Mouse (Mus musculus) liver, embryonic 14.5 days (tissue): Measurements from ENCODE around the gene Dok5. TPM values are rescaled to one million over a fixed set of nuclear protein-coding genes. Genes with fewer than 3 reads are reported as not detected.

ENCODE experiments used
- ATAC-seq: fragments of 200-750 bp; cut with Nextera tagmentation; 2 replicates; pipeline ENCODE4 v1.8.0; 2017; ENCODE audit warnings: moderate number of reproducible peaks, mild to moderate bottlenecking, moderate library complexity; ENCODE audit not compliant: insufficient read depth
- DNase-seq, 3 experiments: peaks; one replicate each; pipeline ENCODE4 v3.0.0-alpha.2; 2012 to 2013; ENCODE audit warnings: low read depth in 3 of 3, low spot score in 3 of 3
- H3K27ac ChIP-seq: fragments of 300-500 bp; sonication (generic); 2 replicates; pipeline ENCODE4 v1.5.1; 2014; ENCODE audit warnings: moderate library complexity, mild to moderate bottlenecking, control low read depth, inconsistent platforms
- H3K27me3 ChIP-seq: fragments of 300-500 bp; sonication (generic); 2 replicates; pipeline ENCODE4 v1.6.1; 2014; ENCODE audit warnings: mild to moderate bottlenecking, low read length, moderate library complexity; ENCODE audit not compliant: control insufficient read depth, insufficient read depth
- H3K36me3 ChIP-seq: fragments of 300-500 bp; sonication (generic); replicated peaks from 2 replicates; pipeline ENCODE4 v1.6.1; 2014; ENCODE audit warnings: low read depth; ENCODE audit not compliant: control insufficient read depth, insufficient read depth
- H3K4me1 ChIP-seq, 2 experiments: fragments of 200-500 bp in 1 of 2; fragments of 300-500 bp in 1 of 2; sonication (generic) in 1 of 2; replicated peaks; 2 replicates each; pipeline ENCODE4 v1.6.1; 2012 to 2014; ENCODE audit warnings: antibody characterized with exemption in 1 of 2, inconsistent platforms in 1 of 2, low read length in 1 of 2; ENCODE audit not compliant: control insufficient read depth in 2 of 2, insufficient read depth in 2 of 2
- H3K4me2 ChIP-seq: fragments of 300-500 bp; sonication (generic); 2 replicates; pipeline ENCODE4 v1.6.1; 2014; ENCODE audit warnings: low read depth, mild to moderate bottlenecking, control low read depth, moderate library complexity
- H3K4me3 ChIP-seq, 2 experiments: fragments of 200-500 bp in 1 of 2; fragments of 300-500 bp in 1 of 2; sonication (generic) in 1 of 2; 2 replicates each; pipeline ENCODE4 v1.5.1; 2012 to 2014; ENCODE audit warnings: low read depth in 2 of 2, low read length in 2 of 2, mild to moderate bottlenecking in 2 of 2, control low read depth in 1 of 2, inconsistent platforms in 1 of 2, moderate library complexity in 1 of 2; ENCODE audit not compliant: insufficient read depth in 1 of 2
- H3K9ac ChIP-seq: fragments of 300-500 bp; sonication (generic); replicated peaks from 2 replicates; pipeline ENCODE4 v1.6.1; 2014; ENCODE audit warnings: mild to moderate bottlenecking, control low read depth, moderate library complexity
- H3K9me3 ChIP-seq: fragments of 300-500 bp; sonication (generic); 2 replicates; pipeline ENCODE4 v1.6.1; 2016; ENCODE audit warnings: low read length, mixed read lengths; ENCODE audit not compliant: control insufficient read depth
- CTCF ChIP-seq: IDR thresholded peaks from 2 replicates; pipeline ENCODE4 v1.5.1; 2016; ENCODE audit warnings: antibody characterized with exemption, low read depth, control low read depth
- EP300 ChIP-seq: IDR thresholded peaks from 2 replicates; pipeline ENCODE4 v1.6.1; 2016; ENCODE audit warnings: antibody characterized with exemption, low read depth
- WGBS: fragments of 180-500 bp; shearing (Covaris S2); extraction: QIAGEN DNeasy Blood & Tissue Kit; methylation state at CpG from one replicate; pipeline ENCODE4 v1.1.7; 2014; ENCODE audit not compliant: insufficient replicate concordance; 5-methylcytosine and 5-hydroxymethylcytosine counted together
- polyA plus RNA-seq, 2 experiments: library from polyadenylated mRNA; depleted of rRNA in 1 of 2; stranded (reverse) in 1 of 2; unstranded in 1 of 2; fragments of >200 nt; fragmentation: Nextera tagmentation in 1 of 2; extraction: Ambion mirVana in 1 of 2; gene quantifications; 2 replicates each; pipeline versions ENCODE4 v1.2.1 to v1.2.3; 2012 to 2014

Dok5 gene
- polyA plus RNA-seq, 2 experiments = 0.15 to 0.19 TPM

DNA sequence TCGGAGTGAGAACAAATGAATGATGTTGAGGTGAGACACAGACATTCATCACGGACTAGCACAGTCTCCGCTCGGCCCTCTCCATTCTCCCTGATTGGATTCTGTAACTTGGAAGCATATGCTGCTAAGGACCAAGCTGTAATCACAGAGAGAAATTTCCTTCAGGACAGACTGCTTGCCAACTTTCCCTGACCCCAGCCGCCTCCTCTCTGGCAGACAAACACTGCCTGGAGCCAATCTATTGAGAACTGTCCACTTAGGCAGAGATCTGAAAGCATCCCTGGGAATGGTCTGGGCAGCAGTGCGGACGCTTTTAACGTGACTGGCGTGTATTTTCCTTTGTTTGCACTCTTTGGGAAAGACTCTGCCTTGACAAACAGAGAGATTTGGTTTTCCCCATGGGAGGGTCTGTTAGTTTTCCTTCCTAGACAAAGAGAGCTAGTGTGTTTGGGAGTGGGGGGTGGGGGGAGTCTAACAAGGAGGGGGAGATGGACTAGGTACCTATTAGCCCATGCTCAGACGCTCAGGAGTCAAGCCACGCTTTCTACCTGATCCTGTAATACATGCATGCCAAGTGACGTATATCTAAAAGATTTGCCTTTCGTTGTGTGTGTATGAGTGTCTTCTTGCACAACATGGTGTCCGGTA lies 25.7 kb downstream of the Dok5 start:
- Histone ChIP-seq H3K27ac (no peak overlapping the region), H3K4me1 (no peaks in the 10 kb centered on the region), H3K4me3 (no peak overlapping the region), H3K9me3 (no peaks in the 10 kb centered on the region), H3K9ac (no peak overlapping the region), H3K27me3 (no peaks in the 10 kb centered on the region), H3K4me2 (no peak overlapping the region), H3K36me3 (no peaks in the 10 kb centered on the region)
- WGBS = 50% methylated on average over 14 of the region's 14 CpGs
- DNase-seq (no peak), ATAC-seq (no peak)
- no peak for TF ChIP-seq EP300
- no peak for TF ChIP-seq CTCF

DNA sequence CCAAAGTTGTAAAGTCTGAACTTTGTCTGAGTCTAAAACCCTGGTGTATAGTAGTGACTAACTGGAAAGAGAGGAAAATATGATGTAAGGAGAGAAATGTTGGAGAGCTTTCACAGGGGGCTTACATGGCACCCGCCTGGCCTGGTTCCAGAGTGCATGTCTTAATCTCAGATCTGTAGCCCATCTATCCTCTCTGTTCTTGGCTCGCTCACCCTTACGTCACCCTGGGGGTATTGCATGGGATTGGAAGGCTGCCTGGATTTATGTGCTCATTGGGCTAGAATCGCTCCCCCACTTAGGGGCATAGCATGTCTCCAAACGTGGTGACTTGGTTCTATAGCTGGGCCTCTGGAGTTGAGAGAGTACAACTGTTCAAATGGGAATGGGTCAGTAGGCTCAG lies 26.6 kb downstream of the Dok5 start:
- Histone ChIP-seq H3K4me1 (no peaks in the 10 kb centered on the region), H3K27me3 (no peaks in the 10 kb centered on the region), H3K27ac (no peak overlapping the region), H3K9me3 (no peaks in the 10 kb centered on the region), H3K4me2 (no peak overlapping the region), H3K36me3 (no peaks in the 10 kb centered on the region), H3K4me3 (no peak overlapping the region), H3K9ac (no peak overlapping the region)
- 66% methylated on average over 5 of the region's 5 CpGs for WGBS
- ATAC-seq = no peak
- TF ChIP-seq EP300 (no peak), CTCF (no peak)
- DNase-seq = no peak

DNA sequence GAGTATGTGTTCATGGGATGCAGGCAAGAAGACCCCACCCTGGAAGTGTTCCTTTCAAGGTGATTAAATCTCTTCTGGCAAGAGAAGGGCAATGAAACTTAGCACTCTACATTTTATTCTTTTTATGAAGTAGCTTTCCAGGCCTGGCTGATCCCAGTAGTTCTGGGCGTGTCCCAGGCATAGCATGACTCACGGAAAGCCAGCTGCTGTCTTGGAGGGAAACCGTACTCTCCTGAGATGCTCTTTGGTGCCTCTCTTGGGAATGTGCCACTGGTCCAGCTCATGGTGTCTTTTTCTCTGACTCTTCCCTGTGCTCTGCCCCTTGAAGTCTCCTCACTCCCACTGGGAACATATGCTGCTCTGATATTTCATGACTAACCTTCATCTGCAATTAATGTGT lies 33.1 kb downstream of the Dok5 start:
- no peaks in the 10 kb centered on the region for H3K27me3 ChIP-seq
- H3K27ac ChIP-seq = no peak overlapping the region
- H3K4me2 ChIP-seq = no peak overlapping the region
- TF ChIP-seq CTCF (no peak), EP300 (no peak)
- no peak overlapping the region for H3K9ac ChIP-seq
- H3K4me1 ChIP-seq = no peaks in the 10 kb centered on the region
- H3K4me3 ChIP-seq = no peak overlapping the region
- no peaks in the 10 kb centered on the region for H3K36me3 ChIP-seq
- no peak for ATAC-seq
- 70% methylated on average over 3 of the region's 3 CpGs for WGBS
- no peaks in the 10 kb centered on the region for H3K9me3 ChIP-seq
- DNase-seq = no peak

DNA sequence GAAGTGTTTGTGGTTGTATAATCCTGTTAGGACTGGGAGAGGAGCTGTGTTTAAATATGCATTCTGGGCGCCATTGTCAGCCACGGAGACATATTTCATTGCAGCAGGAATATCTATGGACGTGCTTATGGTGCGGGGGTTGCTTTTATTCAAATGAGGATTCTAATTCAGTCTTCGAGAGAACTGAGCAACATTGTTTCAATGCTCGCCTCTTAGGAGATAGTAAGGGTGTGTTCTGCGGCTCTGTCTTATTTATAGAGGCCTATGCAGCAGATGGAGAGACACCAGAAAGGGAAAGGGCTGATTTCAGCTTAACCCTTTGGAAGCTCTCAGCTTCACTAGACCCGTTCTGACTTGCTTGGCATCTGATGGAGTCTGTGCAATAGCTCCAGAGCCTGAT lies 35.6 kb downstream of the Dok5 start:
- H3K4me2 ChIP-seq = no peak overlapping the region
- no peak for ATAC-seq
- TF ChIP-seq EP300 (no peak), CTCF (no peak)

DNA sequence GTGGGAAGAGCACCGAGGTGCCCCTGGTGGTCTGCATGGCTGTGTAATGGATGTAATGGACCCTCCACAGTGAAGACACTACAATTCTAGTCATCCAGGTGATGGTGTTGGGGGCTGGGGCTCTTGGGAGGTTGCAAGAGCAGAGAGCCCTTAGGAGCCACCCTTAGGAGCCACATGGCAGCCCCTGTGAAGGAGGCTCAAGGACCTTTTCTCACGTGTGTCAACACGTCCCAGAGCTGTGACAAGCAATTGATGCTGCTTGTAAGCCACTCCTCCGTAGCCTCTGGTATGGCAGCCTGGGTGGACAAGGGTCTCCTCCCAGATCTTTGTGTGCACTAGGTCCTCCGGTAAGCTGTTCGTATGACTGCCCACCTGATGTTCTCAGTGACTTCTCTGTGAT lies 37.1 kb downstream of the Dok5 start:
- H3K9me3 ChIP-seq = no peaks in the 10 kb centered on the region
- H3K9ac ChIP-seq = no peak overlapping the region
- H3K4me1 ChIP-seq = no peaks in the 10 kb centered on the region
- DNase-seq (no peak), ATAC-seq (no peak)
- no peak overlapping the region for H3K27ac ChIP-seq
- H3K27me3 ChIP-seq = no peaks in the 10 kb centered on the region
- 53% methylated on average over 6 of the region's 6 CpGs for WGBS
- no peaks in the 10 kb centered on the region for H3K36me3 ChIP-seq
- TF ChIP-seq EP300 (no peak), CTCF (no peak)
- no peak overlapping the region for H3K4me3 ChIP-seq
- no peak overlapping the region for H3K4me2 ChIP-seq

More for the DNA sequence above, 35.6 kb downstream of the Dok5 start:
- Histone ChIP-seq H3K27ac (no peak overlapping the region), H3K36me3 (no peaks in the 10 kb centered on the region), H3K4me3 (no peak overlapping the region), H3K9me3 (no peaks in the 10 kb centered on the region), H3K27me3 (no peaks in the 10 kb centered on the region), H3K9ac (no peak overlapping the region), H3K4me1 (no peaks in the 10 kb centered on the region)
- 66% methylated on average over 8 of the region's 8 CpGs for WGBS
- DNase-seq = no peak
